Mouse (Mus musculus): ENCODE results near the gene Dcpp3. TPM values are rescaled to one million over a fixed set of nuclear protein-coding genes. Genes with fewer than 3 reads are reported as not detected.
A peak's percentile ranks its signal among the peaks of the same experiment; 100 is the strongest.

Dcpp3 gene
- polyA plus RNA-seq, 1 experiment from 2014 or later = not detected

GRCm38 (mm10) chr17:23955174-23955573 is 37.9 kb downstream of the Dcpp3 start, which contains the start of gene Sbpl:
Gene Sbpl (minus strand): TSS chr17:23955274.
- no peaks in the 10 kb centered on the region for H3K9me3 ChIP-seq (replicated peaks; ENCODE audit: low read length)
- TF ChIP-seq CTCF (IDR thresholded peaks at IDR 0.05; ENCODE audit: low read depth) = no peak
- 82% methylated on average over 5 of the region's 5 CpGs for WGBS
- DNase-seq (ENCODE audit: low spot score) = no peak
- H3K4me3 ChIP-seq (replicated peaks; ENCODE audit: low read depth, low read length) = no peak within 1 kb of the TSS
- H3K4me2 ChIP-seq (ENCODE audit: low read length) = no peak within 1 kb of the TSS
- no peak within 1 kb of the TSS for H3K9ac ChIP-seq (ENCODE audit: low read depth, low read length)
- H3K27me3 ChIP-seq (ENCODE audit: insufficient read depth, low read length) = no peaks in the 10 kb centered on the region
- H3K27ac ChIP-seq = no peak within 1 kb of the TSS
- H3K4me1 ChIP-seq (replicated peaks; ENCODE audit: insufficient read depth, low read length) = no peaks in the 10 kb centered on the region
- ATAC-seq (replicated peaks; ENCODE audit: low FRiP score, low read depth) = no peak
- H3K36me3 ChIP-seq (ENCODE audit: insufficient read depth, low read length) = no peaks in the 10 kb centered on the region

GRCm38 (mm10) chr17:23960084-23960738 is 43.0 kb downstream of the Dcpp3 start:
- Histone ChIP-seq H3K9ac (ENCODE audit: low read depth, low read length) (no peak overlapping the region), H3K9me3 (replicated peaks; ENCODE audit: low read length) (no peaks in the 10 kb centered on the region), H3K27me3 (ENCODE audit: insufficient read depth, low read length) (no peaks in the 10 kb centered on the region), H3K4me2 (ENCODE audit: low read length) (no peak overlapping the region), H3K4me3 (replicated peaks; ENCODE audit: low read depth, low read length) (no peak overlapping the region), H3K27ac (no peak overlapping the region), H3K36me3 (ENCODE audit: insufficient read depth, low read length) (no peaks in the 10 kb centered on the region), H3K4me1 (replicated peaks; ENCODE audit: insufficient read depth, low read length) (no peaks in the 10 kb centered on the region)
- DNase-seq (ENCODE audit: low spot score) = peak; percentile 94
- WGBS = 47% methylated on average over 3 of the region's 3 CpGs
- ATAC-seq (replicated peaks; ENCODE audit: low FRiP score, low read depth) = peak; percentile 87
- TF ChIP-seq CTCF (IDR thresholded peaks at IDR 0.05; ENCODE audit: low read depth) = peak; percentile 99

GRCm38 (mm10) chr17:23961573-23962122 is 44.4 kb downstream of the Dcpp3 start:
- DNase-seq (ENCODE audit: low spot score) (no peak), ATAC-seq (replicated peaks; ENCODE audit: low FRiP score, low read depth) (no peak)
- no peak for TF ChIP-seq CTCF (IDR thresholded peaks at IDR 0.05; ENCODE audit: low read depth)
- Histone ChIP-seq H3K4me1 (replicated peaks; ENCODE audit: insufficient read depth, low read length) (no peaks in the 10 kb centered on the region), H3K27me3 (ENCODE audit: insufficient read depth, low read length) (no peaks in the 10 kb centered on the region), H3K4me3 (replicated peaks; ENCODE audit: low read depth, low read length) (no peak overlapping the region), H3K27ac (no peak overlapping the region), H3K4me2 (ENCODE audit: low read length) (no peak overlapping the region), H3K9ac (ENCODE audit: low read depth, low read length) (no peak overlapping the region), H3K36me3 (ENCODE audit: insufficient read depth, low read length) (no peaks in the 10 kb centered on the region), H3K9me3 (replicated peaks; ENCODE audit: low read length) (no peaks in the 10 kb centered on the region)
- WGBS = 60% methylated on average over 4 of the region's 4 CpGs

- TF ChIP-seq CTCF (IDR thresholded peaks at IDR 0.05; ENCODE audit: low read depth) = no peak
- DNase-seq (ENCODE audit: low spot score) (no peak), ATAC-seq (replicated peaks; ENCODE audit: low FRiP score, low read depth) (no peak)
- Histone ChIP-seq H3K9ac (ENCODE audit: low read depth, low read length) (no peak overlapping the region), H3K4me3 (replicated peaks; ENCODE audit: low read depth, low read length) (no peak overlapping the region), H3K27me3 (ENCODE audit: insufficient read depth, low read length) (no peaks in the 10 kb centered on the region), H3K36me3 (ENCODE audit: insufficient read depth, low read length) (no peaks in the 10 kb centered on the region), H3K9me3 (replicated peaks; ENCODE audit: low read length) (no peaks in the 10 kb centered on the region), H3K4me2 (ENCODE audit: low read length) (no peak overlapping the region), H3K27ac (no peak overlapping the region), H3K4me1 (replicated peaks; ENCODE audit: insufficient read depth, low read length) (no peaks in the 10 kb centered on the region)
- WGBS = 44% methylated on average over 6 of the region's 6 CpGs
Measured at GRCm38 (mm10) chr17:23965805-23966425, 48.7 kb downstream of the Dcpp3 start.

GRCm38 (mm10) chr17:23966658-23967401 is 49.6 kb downstream of the Dcpp3 start:
- peak; percentile 70 for ATAC-seq (replicated peaks; ENCODE audit: low FRiP score, low read depth)

GRCm38 (mm10) chr17:23968780-23969179 is 51.5 kb downstream of the Dcpp3 start:
- ATAC-seq (replicated peaks; ENCODE audit: low FRiP score, low read depth) (no peak; the same call in 1 of the 2 replicates), DNase-seq (ENCODE audit: low spot score) (no peak)
- H3K4me1 ChIP-seq (replicated peaks; ENCODE audit: insufficient read depth, low read length) = no peaks in the 10 kb centered on the region
- H3K27ac ChIP-seq = no peak overlapping the region
- no peaks in the 10 kb centered on the region for H3K36me3 ChIP-seq (ENCODE audit: insufficient read depth, low read length)
- H3K9ac ChIP-seq (ENCODE audit: low read depth, low read length) = no peak overlapping the region
- no peak overlapping the region for H3K4me2 ChIP-seq (ENCODE audit: low read length)
- 69% methylated on average over 2 of the region's 2 CpGs for WGBS
- H3K9me3 ChIP-seq (replicated peaks; ENCODE audit: low read length) = no peaks in the 10 kb centered on the region
- peak; percentile 35; the same call in 1 of the 2 replicates for TF ChIP-seq CTCF (IDR thresholded peaks at IDR 0.05; ENCODE audit: low read depth)
- no peak overlapping the region for H3K4me3 ChIP-seq (replicated peaks; ENCODE audit: low read depth, low read length)
- no peaks in the 10 kb centered on the region for H3K27me3 ChIP-seq (ENCODE audit: insufficient read depth, low read length)

More at GRCm38 (mm10) chr17:23966658-23967401, 49.6 kb downstream of the Dcpp3 start:
- Histone ChIP-seq H3K4me2 (ENCODE audit: low read length) (no peak overlapping the region), H3K9me3 (replicated peaks; ENCODE audit: low read length) (no peaks in the 10 kb centered on the region), H3K4me1 (replicated peaks; ENCODE audit: insufficient read depth, low read length) (no peaks in the 10 kb centered on the region), H3K36me3 (ENCODE audit: insufficient read depth, low read length) (no peaks in the 10 kb centered on the region), H3K27ac (no peak overlapping the region), H3K4me3 (replicated peaks; ENCODE audit: low read depth, low read length) (no peak overlapping the region), H3K27me3 (ENCODE audit: insufficient read depth, low read length) (no peaks in the 10 kb centered on the region), H3K9ac (ENCODE audit: low read depth, low read length) (no peak overlapping the region)
- peak; percentile 41 for DNase-seq (ENCODE audit: low spot score)
- TF ChIP-seq CTCF (IDR thresholded peaks at IDR 0.05; ENCODE audit: low read depth) = no peak
- WGBS = 84% methylated on average over 10 of the region's 10 CpGs

Other genes starting within 250 kb of the Dcpp3 start
- gene Hcfc1r1, start 243.9 kb upstream of the Dcpp3 start, polyA plus RNA-seq (2015; fragmentation: Nextera tagmentation; extraction: Ambion mirVana) = 116 and 120 TPM in 2 replicates
- gene Thoc6, start 243.6 kb upstream of the Dcpp3 start, polyA plus RNA-seq (2015; fragmentation: Nextera tagmentation; extraction: Ambion mirVana) = 32.3 and 35.5 TPM in 2 replicates
- gene Tnfrsf12a, start 240.0 kb upstream of the Dcpp3 start, polyA plus RNA-seq (2015; fragmentation: Nextera tagmentation; extraction: Ambion mirVana) = 47.0 and 50.0 TPM in 2 replicates
- gene Cldn6, start 238.2 kb upstream of the Dcpp3 start, polyA plus RNA-seq (2015; fragmentation: Nextera tagmentation; extraction: Ambion mirVana) = 131 and 155 TPM in 2 replicates
- gene Cldn9, start 233.4 kb upstream of the Dcpp3 start, polyA plus RNA-seq (2015; fragmentation: Nextera tagmentation; extraction: Ambion mirVana) = 41.2 and 41.8 TPM in 2 replicates
- 0.05 and 0.30 TPM in 2 replicates for gene 1520401A03Rik, start 194.7 kb upstream of the Dcpp3 start, polyA plus RNA-seq (2015; fragmentation: Nextera tagmentation; extraction: Ambion mirVana)
- 21.1 and 24.5 TPM in 2 replicates for gene Pkmyt1, start 191.1 kb upstream of the Dcpp3 start, polyA plus RNA-seq (2015; fragmentation: Nextera tagmentation; extraction: Ambion mirVana)
- 16.0 and 17.9 TPM in 2 replicates for gene Paqr4, start 176.6 kb upstream of the Dcpp3 start, polyA plus RNA-seq (2015; fragmentation: Nextera tagmentation; extraction: Ambion mirVana)
- 0.29 and 0.52 TPM in 2 replicates for gene Kremen2, start 171.6 kb upstream of the Dcpp3 start, polyA plus RNA-seq (2015; fragmentation: Nextera tagmentation; extraction: Ambion mirVana)
- gene Flywch1, start 145.9 kb upstream of the Dcpp3 start, polyA plus RNA-seq (2015; fragmentation: Nextera tagmentation; extraction: Ambion mirVana) = 74.6 and 74.7 TPM in 2 replicates
- 40.9 and 46.8 TPM in 2 replicates for gene Flywch2, start 131.4 kb upstream of the Dcpp3 start, polyA plus RNA-seq (2015; fragmentation: Nextera tagmentation; extraction: Ambion mirVana)
- 304 and 321 TPM in 2 replicates for gene Srrm2, start 126.9 kb upstream of the Dcpp3 start, polyA plus RNA-seq (2015; fragmentation: Nextera tagmentation; extraction: Ambion mirVana)
- gene Elob, start 88.3 kb upstream of the Dcpp3 start, polyA plus RNA-seq (2015; fragmentation: Nextera tagmentation; extraction: Ambion mirVana) = 1,058 and 1,143 TPM in 2 replicates
- gene Prss33, start 81.4 kb upstream of the Dcpp3 start, polyA plus RNA-seq (2015; fragmentation: Nextera tagmentation; extraction: Ambion mirVana) = 0.11 TPM in 1 of 2 replicates, not detected in the other
- not detected in 2 replicates for gene Prss32, start 73.6 kb upstream of the Dcpp3 start, polyA plus RNA-seq (2015; fragmentation: Nextera tagmentation; extraction: Ambion mirVana)
- gene Prss41, start 73.3 kb upstream of the Dcpp3 start, polyA plus RNA-seq (2015; fragmentation: Nextera tagmentation; extraction: Ambion mirVana) = 2.8 and 3.1 TPM in 2 replicates
- gene Prss21, start 49.4 kb upstream of the Dcpp3 start, polyA plus RNA-seq (2015; fragmentation: Nextera tagmentation; extraction: Ambion mirVana) = not detected in 2 replicates
- gene Dcpp1, start 36.6 kb upstream of the Dcpp3 start, polyA plus RNA-seq (2015; fragmentation: Nextera tagmentation; extraction: Ambion mirVana) = not detected in 2 replicates
- gene Dcpp2, start 36.6 kb upstream of the Dcpp3 start, polyA plus RNA-seq (2015; fragmentation: Nextera tagmentation; extraction: Ambion mirVana) = not detected in 2 replicates
- gene Sbp, start 24.2 kb downstream of the Dcpp3 start, polyA plus RNA-seq (2015; fragmentation: Nextera tagmentation; extraction: Ambion mirVana) = not detected in 2 replicates
- gene Sbpl, start 37.8 kb downstream of the Dcpp3 start, polyA plus RNA-seq (2015; fragmentation: Nextera tagmentation; extraction: Ambion mirVana) = not detected in 2 replicates
- 0.18 and 0.25 TPM in 2 replicates for gene Prss30, start 63.1 kb downstream of the Dcpp3 start, polyA plus RNA-seq (2015; fragmentation: Nextera tagmentation; extraction: Ambion mirVana)
- 0.43 and 0.72 TPM in 2 replicates for gene Prss22, start 80.6 kb downstream of the Dcpp3 start, polyA plus RNA-seq (2015; fragmentation: Nextera tagmentation; extraction: Ambion mirVana)
- 0.68 and 0.78 TPM in 2 replicates for gene Prss27, start 120.7 kb downstream of the Dcpp3 start, polyA plus RNA-seq (2015; fragmentation: Nextera tagmentation; extraction: Ambion mirVana)
- 47.6 and 51.2 TPM in 2 replicates for gene Kctd5, start 156.0 kb downstream of the Dcpp3 start, polyA plus RNA-seq (2015; fragmentation: Nextera tagmentation; extraction: Ambion mirVana)
- gene Pdpk1, start 233.5 kb downstream of the Dcpp3 start, polyA plus RNA-seq (2015; fragmentation: Nextera tagmentation; extraction: Ambion mirVana) = 28.7 and 29.4 TPM in 2 replicates
- 47.9 and 52.5 TPM in 2 replicates for gene Amdhd2, start 246.3 kb downstream of the Dcpp3 start, polyA plus RNA-seq (2015; fragmentation: Nextera tagmentation; extraction: Ambion mirVana)

Measured in kidney, postnatal 0 days (tissue).